Mouse (Mus musculus) stomach, postnatal 0 days (tissue): ENCODE data around the gene Polr2a. TPM values are rescaled to one million over a fixed set of nuclear protein-coding genes. Genes with fewer than 3 reads are reported as not detected.

Source experiments
- ATAC-seq: fragments of 200-750 bp; cut with Nextera tagmentation; 2 replicates; pipeline ENCODE4 v1.8.0; 2017; ENCODE audit not compliant: low FRiP score, low TSS enrichment
- DNase-seq: peaks from one replicate; pipeline ENCODE4 v3.0.0-alpha.2; 2016; ENCODE audit warnings: low spot score
- H3K27ac ChIP-seq: fragments of 300-500 bp; sonication (generic); replicated peaks from 2 replicates; pipeline ENCODE4 v1.5.1; 2014; ENCODE audit warnings: mild to moderate bottlenecking, control low read depth
- H3K27me3 ChIP-seq: fragments of 300-500 bp; sonication (generic); 2 replicates; pipeline ENCODE4 v1.6.1; 2014; ENCODE audit warnings: low read length; ENCODE audit not compliant: control insufficient read depth, insufficient read depth
- H3K36me3 ChIP-seq: fragments of 300-500 bp; sonication (generic); 2 replicates; pipeline ENCODE4 v1.6.1; 2014; ENCODE audit warnings: low read length, mixed read lengths; ENCODE audit not compliant: control insufficient read depth, insufficient read depth
- H3K4me1 ChIP-seq: fragments of 300-500 bp; sonication (generic); replicated peaks from 2 replicates; pipeline ENCODE4 v1.6.1; 2014; ENCODE audit warnings: antibody characterized with exemption; ENCODE audit not compliant: control insufficient read depth, insufficient read depth
- H3K4me2 ChIP-seq: fragments of 300-500 bp; sonication (generic); replicated peaks from 2 replicates; pipeline ENCODE4 v1.6.1; 2014; ENCODE audit warnings: low read depth, mild to moderate bottlenecking, control low read depth, moderate library complexity
- H3K4me3 ChIP-seq: fragments of 300-500 bp; sonication (generic); 2 replicates; pipeline ENCODE4 v1.5.1; 2014; ENCODE audit warnings: low read depth, low read length, control low read depth
- H3K9ac ChIP-seq: fragments of 300-500 bp; sonication (generic); 2 replicates; pipeline ENCODE4 v1.6.1; 2014; ENCODE audit warnings: mild to moderate bottlenecking, low read length, control low read depth, mixed read lengths
- H3K9me3 ChIP-seq: fragments of 300-500 bp; sonication (generic); 2 replicates; pipeline ENCODE4 v1.6.1; 2016; ENCODE audit warnings: low read length; ENCODE audit not compliant: control insufficient read depth
- CTCF ChIP-seq: IDR thresholded peaks from 2 replicates; pipeline ENCODE4 v1.5.1; 2016; ENCODE audit warnings: antibody characterized with exemption, low read depth, mild to moderate bottlenecking, moderate library complexity
- EP300 ChIP-seq: optimal IDR thresholded peaks from 2 replicates; pipeline ENCODE3; 2016; ENCODE audit warnings: antibody characterized with exemption
- WGBS: fragments of 180-500 bp; shearing (Covaris S2); extraction: QIAGEN DNeasy Blood & Tissue Kit; methylation state at CpG from one replicate; pipeline ENCODE4 v1.1.7; 2014; 5-methylcytosine and 5-hydroxymethylcytosine counted together
- polyA plus RNA-seq: library from polyadenylated mRNA; unstranded; fragments of >200 nt; fragmentation: Nextera tagmentation; extraction: Ambion mirVana; gene quantifications from 2 replicates; pipeline ENCODE4 v1.2.1, GENCODE M21; 2015

Gene Polr2a
- polyA plus RNA-seq, 1 experiment from 2014 or later = 7.9 TPM

DNA sequence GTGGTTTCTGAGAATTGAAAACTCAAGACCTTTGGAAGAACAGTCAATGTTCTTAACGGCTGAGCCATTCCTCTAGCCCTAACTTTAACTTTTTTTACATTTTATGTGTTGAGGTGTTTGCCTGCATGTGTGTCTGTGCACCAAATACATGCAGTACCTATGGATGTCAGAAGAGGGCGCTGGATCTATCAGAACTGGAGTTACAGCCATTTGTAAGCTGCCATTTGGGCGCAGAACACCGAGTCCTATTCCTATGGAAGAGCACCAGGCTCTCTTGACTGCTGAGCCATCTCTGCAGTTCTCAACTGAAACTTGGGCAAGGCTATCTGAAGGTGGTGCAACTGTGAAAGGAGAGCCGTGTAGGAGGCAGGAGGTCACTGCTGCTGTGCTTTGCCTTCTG lies 59.9 kb downstream of the Polr2a start:
- ATAC-seq (no peak), DNase-seq (no peak)
- H3K27me3 ChIP-seq = no peaks in the 10 kb centered on the region
- H3K27ac ChIP-seq = no peak overlapping the region
- H3K4me1 ChIP-seq = no peaks in the 10 kb centered on the region
- TF ChIP-seq CTCF (peak; percentile 40), EP300 (no peak)
- H3K4me3 ChIP-seq = no peak overlapping the region
- no peak overlapping the region for H3K9ac ChIP-seq
- no peak overlapping the region for H3K4me2 ChIP-seq
- WGBS = 71% methylated on average over 5 of the region's 5 CpGs
- no peaks in the 10 kb centered on the region for H3K36me3 ChIP-seq
- no peaks in the 10 kb centered on the region for H3K9me3 ChIP-seq

- Histone ChIP-seq H3K36me3 (no peaks in the 10 kb centered on the region), H3K4me2 (no peak overlapping the region), H3K9ac (no peak overlapping the region), H3K27ac (no peak overlapping the region), H3K9me3 (no peaks in the 10 kb centered on the region), H3K27me3 (no peaks in the 10 kb centered on the region), H3K4me1 (no peaks in the 10 kb centered on the region), H3K4me3 (no peak overlapping the region)
- TF ChIP-seq CTCF = no peak
- TF ChIP-seq EP300 = no peak
- ATAC-seq (no peak), DNase-seq (no peak)
- 90% methylated on average over 3 of the region's 3 CpGs for WGBS
Measured at GRCm38 (mm10) chr11:69697396-69697795, 61.0 kb downstream of the Polr2a start.

DNA sequence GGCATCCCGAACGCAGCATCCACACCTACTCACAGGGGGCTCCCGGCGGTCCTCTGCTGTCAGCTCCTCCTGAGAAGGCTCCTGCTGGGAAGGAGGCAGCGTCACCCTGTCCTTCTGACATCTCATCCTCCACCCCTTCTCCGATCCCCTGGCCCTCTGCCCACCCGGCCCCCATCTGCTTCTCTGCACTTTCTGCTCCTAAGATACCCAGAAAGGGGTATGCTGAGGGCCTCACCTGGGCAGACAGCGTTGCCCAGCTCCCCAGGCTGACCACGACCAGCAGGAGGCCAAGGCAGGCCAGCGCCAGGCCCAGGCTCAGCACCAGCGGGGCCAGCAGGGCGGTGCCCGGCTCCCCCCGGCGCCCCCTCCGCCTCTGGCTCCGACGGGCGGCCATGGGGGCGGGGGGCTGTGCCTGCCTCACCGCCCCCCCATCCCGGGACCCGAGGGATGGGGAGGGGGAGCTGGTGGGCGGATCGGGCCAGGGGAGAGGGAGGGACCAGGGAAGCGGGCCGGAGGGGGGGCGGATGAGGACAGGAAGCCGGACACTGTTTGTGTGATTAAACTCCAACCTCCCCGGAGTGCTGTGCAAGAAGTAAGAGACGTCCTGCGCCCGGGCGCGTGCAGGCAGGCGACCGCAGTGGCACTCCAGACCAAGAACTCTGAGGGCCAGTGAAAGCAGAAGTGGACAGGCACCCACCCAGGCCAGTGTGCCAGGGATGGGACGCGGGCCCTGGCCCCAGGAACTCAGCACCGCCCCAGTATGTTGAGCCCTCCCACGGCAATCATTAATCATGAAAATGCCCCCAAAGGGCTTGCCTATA lies 62.9 kb downstream of the Polr2a start, which contains the start of the genes Tnfsf12 and Tnfsfm13:
Gene Tnfsf12, minus strand, starts transcription at position 489 of the 821 bp plus-strand sequence.
Gene Tnfsfm13, minus strand, starts transcription at position 738 of the 821 bp plus-strand sequence.
- Histone ChIP-seq H3K4me1 (no peaks in the 10 kb centered on the region), H3K9me3 (no peaks in the 10 kb centered on the region), H3K9ac (peak within 1 kb of the TSS; percentile 80), H3K36me3 (no peaks in the 10 kb centered on the region), H3K27me3 (no peaks in the 10 kb centered on the region), H3K27ac (peak within 1 kb of the TSS; percentile 89), H3K4me2 (peak within 1 kb of the TSS; percentile 84), H3K4me3 (peak within 1 kb of the TSS; percentile 61)
- ATAC-seq (peak; percentile 75), DNase-seq (peak; percentile 65)
- TF ChIP-seq EP300 (no peak), CTCF (peak; percentile 40)
- WGBS = 3% methylated on average over 34 of the region's 41 CpGs

DNA sequence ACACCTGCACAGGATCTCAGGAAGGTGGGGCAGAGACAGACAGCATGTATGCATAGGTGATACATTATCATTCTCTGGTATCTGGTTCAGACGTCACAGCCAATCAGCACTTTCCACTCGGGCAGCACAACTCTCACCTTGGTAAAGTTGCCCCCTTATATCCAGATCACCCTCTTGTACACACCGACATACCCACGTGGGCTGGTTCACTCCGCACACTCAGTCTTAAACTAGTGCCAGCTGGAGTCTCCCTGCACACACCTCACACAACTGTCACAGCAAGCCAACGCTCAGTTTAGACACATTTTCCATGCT lies 63.4 kb downstream of the Polr2a start:
- no peaks in the 10 kb centered on the region for H3K36me3 ChIP-seq
- H3K27me3 ChIP-seq = no peaks in the 10 kb centered on the region
- peak overlapping the region; percentile 80 for H3K9ac ChIP-seq
- DNase-seq = no peak
- H3K9me3 ChIP-seq = no peaks in the 10 kb centered on the region
- H3K4me2 ChIP-seq = peak overlapping the region; percentile 84
- no peaks in the 10 kb centered on the region for H3K4me1 ChIP-seq
- no peak for TF ChIP-seq EP300
- no peak for TF ChIP-seq CTCF
- 20% methylated on average over 6 of the region's 6 CpGs for WGBS
- peak; percentile 13; the same call in 1 of the 2 replicates for ATAC-seq
- H3K4me3 ChIP-seq = peak overlapping the region; percentile 61
- H3K27ac ChIP-seq = peak overlapping the region; percentile 89

DNA sequence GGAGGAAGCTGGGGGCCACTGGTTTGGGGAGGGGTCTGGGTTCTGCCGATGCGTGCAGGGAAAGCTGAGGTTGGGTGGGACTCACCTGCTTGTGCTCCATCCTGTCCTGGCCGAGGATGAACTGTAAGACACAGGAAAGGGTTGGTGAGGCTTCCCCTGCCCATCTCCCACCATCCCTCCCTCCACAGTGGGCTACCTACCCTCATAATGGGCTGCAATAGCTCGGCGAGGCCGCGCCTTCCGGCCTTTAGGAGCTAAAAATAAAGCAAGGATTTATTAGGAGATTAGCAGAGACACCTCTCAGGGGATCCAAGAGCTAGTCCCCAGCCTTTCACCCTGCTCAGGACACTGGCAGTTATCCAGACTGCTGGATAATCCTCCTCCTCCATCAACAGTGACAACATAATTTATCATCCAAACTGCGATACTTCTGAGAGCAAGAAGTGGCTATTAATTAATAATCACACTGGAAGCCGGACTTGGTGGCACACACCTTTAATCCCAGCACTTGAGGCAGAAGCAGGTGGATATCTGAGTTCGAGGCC lies 64.9 kb downstream of the Polr2a start:
- WGBS = 52% methylated on average over 11 of the region's 11 CpGs
- H3K4me1 ChIP-seq = no peaks in the 10 kb centered on the region
- no peak overlapping the region for H3K27ac ChIP-seq
- ATAC-seq (no peak), DNase-seq (no peak)
- H3K9me3 ChIP-seq = no peaks in the 10 kb centered on the region
- no peak overlapping the region for H3K4me2 ChIP-seq
- no peaks in the 10 kb centered on the region for H3K36me3 ChIP-seq
- TF ChIP-seq EP300 (no peak), CTCF (no peak)
- H3K9ac ChIP-seq = no peak overlapping the region
- no peaks in the 10 kb centered on the region for H3K27me3 ChIP-seq
- no peak overlapping the region for H3K4me3 ChIP-seq

DNA sequence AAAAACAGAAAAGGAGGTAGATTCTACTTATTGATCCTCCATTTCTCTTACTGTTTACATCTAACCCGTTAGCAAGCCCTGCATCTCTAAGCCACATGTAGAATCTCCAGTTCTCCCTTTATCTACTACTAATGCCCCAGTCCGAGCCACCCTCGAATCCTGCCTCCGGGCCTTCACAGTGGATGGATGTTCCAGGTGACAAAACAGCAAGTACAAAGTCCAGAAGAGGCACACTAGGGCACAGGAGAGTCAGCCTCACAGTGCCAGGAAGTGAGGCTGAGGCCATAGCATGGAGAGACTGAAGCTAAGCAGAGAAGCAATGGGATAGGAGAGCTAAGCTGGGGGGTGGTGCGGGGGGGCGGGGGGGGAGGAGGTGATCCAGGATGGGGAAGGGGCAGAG lies 65.6 kb downstream of the Polr2a start:
- 74% methylated on average over 6 of the region's 6 CpGs for WGBS
- Histone ChIP-seq H3K9me3 (no peaks in the 10 kb centered on the region), H3K4me3 (no peak overlapping the region), H3K4me1 (no peaks in the 10 kb centered on the region), H3K27me3 (no peaks in the 10 kb centered on the region), H3K4me2 (no peak overlapping the region), H3K36me3 (no peaks in the 10 kb centered on the region), H3K9ac (no peak overlapping the region), H3K27ac (no peak overlapping the region)
- ATAC-seq (peak; percentile 47), DNase-seq (no peak)
- TF ChIP-seq EP300 (no peak), CTCF (no peak)
